Mouse (Mus musculus) layer of hippocampus, adult 18-20 months (tissue): ENCODE measurements around the gene Mat2a. TPM values are rescaled to one million over a fixed set of nuclear protein-coding genes. Genes with fewer than 3 reads are reported as not detected.

ENCODE experiments used
- DNase-seq, 2 experiments: peaks; one replicate each; pipeline ENCODE4 v3.0.0; 2022; ENCODE audit warnings: low spot score in 2 of 2
- total RNA-seq, 2 experiments: library from RNA; stranded (reverse); gene quantifications; 2 replicates each; pipeline ENCODE4 v1.2.3; 2021

Mat2a gene
- total RNA-seq, 2 experiments from 2014 or later, result 193 to 211 TPM

GRCm38 (mm10) chr6:72383952-72384351, 55.4 kb downstream of the Mat2a start:
- DNase-seq, result no peak

DNA sequence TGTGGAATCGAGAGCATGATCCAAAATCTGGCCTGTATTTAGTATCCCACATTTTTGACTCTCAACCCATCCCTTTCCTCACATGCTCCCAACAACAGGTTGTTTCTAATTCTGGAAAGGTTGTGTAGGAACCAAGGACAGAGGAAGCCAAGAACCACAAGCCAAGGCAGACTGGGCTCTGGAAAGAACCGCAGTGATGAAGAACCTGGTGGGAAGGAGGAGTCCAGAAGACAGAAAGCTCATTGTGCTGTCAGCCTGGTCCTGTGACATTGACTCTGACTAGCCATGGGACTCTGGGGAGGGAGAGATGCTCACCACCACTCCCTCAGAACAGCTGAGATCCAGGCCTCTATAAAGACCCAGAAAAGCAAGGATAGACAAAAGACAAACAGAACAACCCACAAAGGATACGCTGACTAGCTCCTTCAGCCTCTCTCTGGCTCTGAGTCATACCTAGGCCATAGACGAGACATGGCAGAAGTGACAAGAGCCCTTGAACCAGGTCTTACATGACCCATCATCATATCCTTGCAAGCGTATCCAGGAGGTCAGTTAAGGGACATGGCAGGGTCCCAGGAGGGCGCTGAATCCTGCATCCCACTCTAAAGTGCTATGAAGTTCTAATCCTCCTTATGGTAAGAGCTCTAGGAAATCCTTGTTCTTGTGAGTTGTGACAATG, 56.1 kb downstream of the Mat2a start:
- DNase-seq, result no peak

Other genes with a start within 250 kb of the Mat2a start
- 1 to 10 TPM; 3.2 to 3.4 TPM for gene Atoh8, start 204.0 kb downstream of the Mat2a start, total RNA-seq
- not detected for gene Sftpb, start 134.9 kb downstream of the Mat2a start, total RNA-seq
- gene Usp39, start 94.4 kb downstream of the Mat2a start, total RNA-seq, result 10 to 100 TPM; 31.1 to 33.1 TPM
- 10 to 100 TPM; 17.0 to 17.9 TPM for gene 0610030E20Rik, start 92.2 kb downstream of the Mat2a start, total RNA-seq
- 1 to 10 TPM; 8.4 to 9.2 TPM for gene Tmem150a, start 84.1 kb downstream of the Mat2a start, total RNA-seq
- gene Rnf181, start 72.6 kb downstream of the Mat2a start, total RNA-seq, result 10 to 100 TPM; 87.5 to 89.4 TPM
- gene Vamp5, start 59.1 kb downstream of the Mat2a start, total RNA-seq, result 1 to 10 TPM; 5.8 to 8.1 TPM
- gene Vamp8, start 48.9 kb downstream of the Mat2a start, total RNA-seq, result 10 to 100 TPM; 17.7 to 18.9 TPM
- gene Ggcx, start 25.2 kb downstream of the Mat2a start, total RNA-seq, result 10 to 100 TPM; 21.7 to 23.3 TPM
- under 1 TPM; 0.67 to 0.76 TPM for gene Sh2d6, start 82.1 kb upstream of the Mat2a start, total RNA-seq
- gene Capg, start 104.8 kb upstream of the Mat2a start, total RNA-seq, result 1 to 10 TPM; 3.9 to 5.0 TPM
- gene Elmod3, start 158.9 kb upstream of the Mat2a start, total RNA-seq, result 10 to 100 TPM; 24.5 to 24.8 TPM
- gene Retsat, start 158.9 kb upstream of the Mat2a start, total RNA-seq, result 10 to 100 TPM; 64.3 to 76.9 TPM
- gene Tgoln1, start 177.4 kb upstream of the Mat2a start, total RNA-seq, result 10 to 100 TPM; 95.0 to 98.9 TPM